Comparison of ENCODE assay signal across 12 mouse cellular contexts in the genomic region with DNA sequence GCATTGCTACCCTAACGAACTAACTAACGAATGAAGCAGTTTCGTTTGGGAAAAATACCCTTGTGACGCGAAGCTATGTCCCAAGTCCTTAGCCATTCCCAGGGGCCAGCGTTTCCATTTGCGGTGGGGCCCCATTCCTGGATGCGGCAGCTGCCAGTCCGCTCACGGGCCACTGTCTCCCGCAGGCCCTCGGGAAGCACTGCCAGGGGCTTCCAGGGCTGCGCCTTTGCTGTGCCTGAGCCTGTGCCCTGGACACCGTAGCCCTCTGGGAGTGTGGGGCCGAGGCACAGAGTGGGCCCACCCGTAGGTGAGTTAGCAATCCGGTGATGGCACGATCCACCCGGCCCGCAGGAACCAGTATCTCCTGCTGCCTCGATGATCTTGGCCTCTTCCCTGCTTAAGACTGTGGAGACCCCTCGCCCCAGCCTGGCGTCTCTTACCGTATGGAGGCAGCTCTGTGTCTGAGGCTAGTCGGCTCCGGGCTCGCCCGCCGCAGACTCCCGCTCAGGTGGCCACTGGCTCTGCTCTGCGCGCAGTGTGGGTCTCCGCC. TPM values are rescaled to one million over a fixed set of nuclear protein-coding genes. Genes with fewer than 3 reads are reported as not detected.
DNase-seq lines count a peak whose midpoint lies in the region; ATAC-seq and TF ChIP-seq lines count a peak whose summit lies in the region.
"Had no signal": no experiment of that assay in that cellular context is flagged by ENCODE, and none has a peak within 500 bp of the region (broad histone marks: within the 10 kb centered on the region; RNA-seq: fewer than 3 reads in every experiment).

No protein-coding gene starts in this region.

- peak overlapping the region; percentile 4; the same call in 1 of the 2 replicates for H3K27ac ChIP-seq in forebrain, embryonic 10.5 days
- no peak overlapping the region for H3K27ac ChIP-seq in forebrain, embryonic 15.5 days (replicated peaks)
- H3K27ac ChIP-seq in midbrain, embryonic 11.5 days (ENCODE audit: low read depth, low read length): no peak overlapping the region
- no peak overlapping the region for H3K27ac ChIP-seq in midbrain, postnatal 0 days (ENCODE audit: low read depth, low read length)
- H3K27ac ChIP-seq in intestine, embryonic 14.5 days (ENCODE audit: low read depth): no peak overlapping the region
- H3K27ac ChIP-seq in stomach, embryonic 14.5 days (ENCODE audit: low read length): peak overlapping the region; percentile 86
- H3K27ac ChIP-seq: liver, embryonic 14.5 days had no signal

- peak; percentile 55 for DNase-seq in forebrain, embryonic 10.5 days (ENCODE audit: extremely low spot score, low spot score)
- DNase-seq in midbrain, embryonic 11.5 days (ENCODE audit: low spot score, missing footprints): peak; percentile 98
- no peak for DNase-seq in midbrain, postnatal 0 days (ENCODE audit: low spot score)
- DNase-seq in intestine, embryonic 14.5 days (ENCODE audit: low spot score): peak; percentile 77
- DNase-seq in thymus, postnatal 25 days: no peak
- DNase-seq in right cerebral cortex, postnatal 25 days: no peak
- DNase-seq: cerebellum, adult 8-10 months; kidney, adult 8-10 months had no signal

- peak overlapping the region; percentile 35 for H3K4me3 ChIP-seq in forebrain, embryonic 10.5 days
- H3K4me3 ChIP-seq in forebrain, embryonic 15.5 days: no peak overlapping the region
- H3K4me3 ChIP-seq in midbrain, embryonic 11.5 days (ENCODE audit: low read depth, low read length): peak overlapping the region; percentile 10
- H3K4me3 ChIP-seq in midbrain, postnatal 0 days (ENCODE audit: low read depth, low read length): no peak overlapping the region
- H3K4me3 ChIP-seq in intestine, embryonic 14.5 days (ENCODE audit: low read depth, low read length): peak overlapping the region; percentile 25
- H3K4me3 ChIP-seq in stomach, embryonic 14.5 days (ENCODE audit: low read depth, low read length): peak overlapping the region; percentile 77
- H3K4me3 ChIP-seq: myocyte had no signal

- no peak overlapping the region for H3K4me2 ChIP-seq in forebrain, embryonic 15.5 days (replicated peaks)
- H3K4me2 ChIP-seq in midbrain, embryonic 11.5 days: peak overlapping the region; percentile 20; the same call in 1 of the 2 replicates
- no peak overlapping the region for H3K4me2 ChIP-seq in midbrain, postnatal 0 days (ENCODE audit: low read depth, low read length, poor library complexity, severe bottlenecking)
- H3K4me2 ChIP-seq in intestine, embryonic 14.5 days (ENCODE audit: low read length): peak overlapping the region; percentile 46
- H3K4me2 ChIP-seq in stomach, embryonic 14.5 days (replicated peaks; ENCODE audit: low read depth, low read length): peak overlapping the region; percentile 54

- no peaks in the 10 kb centered on the region for H3K9me3 ChIP-seq in forebrain, embryonic 10.5 days
- no peaks in the 10 kb centered on the region for H3K9me3 ChIP-seq in forebrain, embryonic 15.5 days
- no peaks in the 10 kb centered on the region for H3K9me3 ChIP-seq in midbrain, embryonic 11.5 days (ENCODE audit: control insufficient read depth, low read length)
- no peaks in the 10 kb centered on the region for H3K9me3 ChIP-seq in midbrain, postnatal 0 days (ENCODE audit: low read length)
- no peaks in the 10 kb centered on the region for H3K9me3 ChIP-seq in intestine, embryonic 14.5 days (ENCODE audit: control insufficient read depth, low read length)
- no peaks in the 10 kb centered on the region for H3K9me3 ChIP-seq in stomach, embryonic 14.5 days (ENCODE audit: control insufficient read depth, low read depth, low read length)

- under 1% methylated on average over 33 of the region's 33 CpGs for whole genome bisulfite sequencing in forebrain, embryonic 10.5 days
- 1% methylated on average over 33 of the region's 33 CpGs for WGBS in forebrain, embryonic 15.5 days
- under 1% methylated on average over 33 of the region's 33 CpGs for WGBS in midbrain, embryonic 11.5 days
- 1% methylated on average over 33 of the region's 33 CpGs for WGBS in midbrain, postnatal 0 days
- 2% methylated on average over 33 of the region's 33 CpGs for WGBS in intestine, embryonic 14.5 days
- 2% methylated on average over 28 of the region's 33 CpGs for WGBS in stomach, embryonic 14.5 days

- peaks cover 45% of the 10 kb centered on the region for H3K4me1 ChIP-seq in forebrain, embryonic 10.5 days
- H3K4me1 ChIP-seq in forebrain, embryonic 15.5 days: peaks cover 27% of the 10 kb centered on the region
- peaks cover 25% of the 10 kb centered on the region for H3K4me1 ChIP-seq in midbrain, embryonic 11.5 days (ENCODE audit: control insufficient read depth, insufficient read depth, low read length)
- no peaks in the 10 kb centered on the region for H3K4me1 ChIP-seq in midbrain, postnatal 0 days (ENCODE audit: insufficient read depth, low read length)
- H3K4me1 ChIP-seq in intestine, embryonic 14.5 days (replicated peaks; ENCODE audit: control insufficient read depth, insufficient read depth, low read length): 0 out of 2 replicates have a peak, but pooled peaks cover 3% of the 10 kb centered on the region
- H3K4me1 ChIP-seq in stomach, embryonic 14.5 days (ENCODE audit: control insufficient read depth, insufficient read depth, low read length): peaks cover 7% of the 10 kb centered on the region; the same call in 1 of the 2 replicates

- no peak overlapping the region for H3K9ac ChIP-seq in forebrain, embryonic 15.5 days (replicated peaks)
- H3K9ac ChIP-seq in midbrain, embryonic 11.5 days (ENCODE audit: low read length): no peak overlapping the region
- H3K9ac ChIP-seq in midbrain, postnatal 0 days (replicated peaks; ENCODE audit: low read length, poor library complexity, severe bottlenecking): no peak overlapping the region
- H3K9ac ChIP-seq in intestine, embryonic 14.5 days (ENCODE audit: low read length): peak overlapping the region; percentile 8; the same call in 1 of the 2 replicates
- peak overlapping the region; percentile 93 for H3K9ac ChIP-seq in stomach, embryonic 14.5 days (replicated peaks; ENCODE audit: low read depth, low read length)
- H3K9ac ChIP-seq: liver, embryonic 14.5 days had no signal

- no peak for TF ChIP-seq CTCF in midbrain, postnatal 0 days (IDR thresholded peaks at IDR 0.05)

- ATAC-seq in forebrain, embryonic 15.5 days (replicated peaks): no peak
- ATAC-seq in midbrain, embryonic 11.5 days (ENCODE audit: low FRiP score): no peak
- no peak for ATAC-seq in midbrain, postnatal 0 days (ENCODE audit: low FRiP score)
- no peak for ATAC-seq in intestine, embryonic 14.5 days (replicated peaks; ENCODE audit: low FRiP score, low TSS enrichment, low read depth)
- ATAC-seq in stomach, embryonic 14.5 days (ENCODE audit: insufficient number of reproducible peaks, insufficient read depth, low FRiP score, low read depth): no peak

- peaks cover 100% of the 10 kb centered on the region for H3K27me3 ChIP-seq in forebrain, embryonic 10.5 days (ENCODE audit: poor library complexity, severe bottlenecking)
- H3K27me3 ChIP-seq in forebrain, embryonic 15.5 days: peaks cover 94% of the 10 kb centered on the region
- H3K27me3 ChIP-seq in midbrain, embryonic 11.5 days (ENCODE audit: control insufficient read depth, insufficient read depth, low read length): peaks cover 96% of the 10 kb centered on the region
- H3K27me3 ChIP-seq in midbrain, postnatal 0 days (ENCODE audit: insufficient read depth, low read length): peaks cover 92% of the 10 kb centered on the region
- H3K27me3 ChIP-seq in intestine, embryonic 14.5 days (replicated peaks; ENCODE audit: control insufficient read depth, insufficient read depth, low read length): peaks cover 99% of the 10 kb centered on the region
- peaks cover 22% of the 10 kb centered on the region; the same call in 1 of the 2 replicates for H3K27me3 ChIP-seq in stomach, embryonic 14.5 days (ENCODE audit: control insufficient read depth, insufficient read depth, low read length)

- no peaks in the 10 kb centered on the region for H3K36me3 ChIP-seq in forebrain, embryonic 10.5 days (replicated peaks)
- no peaks in the 10 kb centered on the region for H3K36me3 ChIP-seq in forebrain, embryonic 15.5 days
- H3K36me3 ChIP-seq in midbrain, embryonic 11.5 days (ENCODE audit: control insufficient read depth, insufficient read depth, low read length): no peaks in the 10 kb centered on the region
- no peaks in the 10 kb centered on the region for H3K36me3 ChIP-seq in midbrain, postnatal 0 days (ENCODE audit: insufficient read depth, low read length)
- no peaks in the 10 kb centered on the region for H3K36me3 ChIP-seq in intestine, embryonic 14.5 days (ENCODE audit: control insufficient read depth, insufficient read depth, low read length)
- H3K36me3 ChIP-seq in stomach, embryonic 14.5 days (ENCODE audit: control insufficient read depth, insufficient read depth, low read length): 0 out of 2 replicates have a peak, but pooled peaks cover 2% of the 10 kb centered on the region

RNA-seq across cellular contexts. Expression of a gene that starts 0.4 kb away (rescaled TPM):
- 1.7 and 3.2 TPM in 2 replicates for polyA plus RNA-seq in forebrain, embryonic 10.5 days (2016; fragmentation: Nextera tagmentation; extraction: Ambion mirVana)
- not detected in 2 replicates for polyA plus RNA-seq in forebrain, embryonic 15.5 days (2015; fragmentation: Nextera tagmentation; extraction: Ambion mirVana)
- polyA plus RNA-seq in midbrain, embryonic 11.5 days (2014; fragmentation: Nextera tagmentation; extraction: Ambion mirVana): 0.25 and 0.88 TPM in 2 replicates
- 1.9 and 3.3 TPM in 2 replicates for total RNA-seq in midbrain, postnatal 0 days (2014; rRNA removed)
- 2.2 and 2.7 TPM in 2 replicates for polyA plus RNA-seq in midbrain, postnatal 0 days (2015; fragmentation: Nextera tagmentation; extraction: Ambion mirVana)
- polyA plus RNA-seq in intestine, embryonic 14.5 days (2014; fragmentation: Nextera tagmentation; extraction: Ambion mirVana): 20.3 and 22.2 TPM in 2 replicates
- polyA plus RNA-seq in stomach, embryonic 14.5 days (2014; fragmentation: Nextera tagmentation; extraction: Ambion mirVana): 262 and 263 TPM in 2 replicates
- polyA plus RNA-seq: myocyte had no signal

RNA-seq across cellular contexts. Expression of a gene that starts 51.3 kb away (rescaled TPM):
- 0.11 TPM in 2 replicates for polyA plus RNA-seq in forebrain, embryonic 10.5 days (2016; fragmentation: Nextera tagmentation; extraction: Ambion mirVana)
- not detected in 2 replicates for polyA plus RNA-seq in forebrain, embryonic 15.5 days (2015; fragmentation: Nextera tagmentation; extraction: Ambion mirVana)
- polyA plus RNA-seq in midbrain, embryonic 11.5 days (2014; fragmentation: Nextera tagmentation; extraction: Ambion mirVana): not detected in 2 replicates
- not detected in 2 replicates for total RNA-seq in midbrain, postnatal 0 days (2014; rRNA removed)
- 0.29 and 0.30 TPM in 2 replicates for polyA plus RNA-seq in midbrain, postnatal 0 days (2015; fragmentation: Nextera tagmentation; extraction: Ambion mirVana)
- 0.23 TPM in 1 of 2 replicates, not detected in the other for polyA plus RNA-seq in intestine, embryonic 14.5 days (2014; fragmentation: Nextera tagmentation; extraction: Ambion mirVana)
- polyA plus RNA-seq in stomach, embryonic 14.5 days (2014; fragmentation: Nextera tagmentation; extraction: Ambion mirVana): 0.43 TPM in 1 of 2 replicates, not detected in the other

Comparison
In these comparisons a context has a peak if more than half of its experiments do, and no peak if none do; other contexts are left out.
1. DNase-seq: peak in forebrain, embryonic 10.5 days (single experiment), midbrain, embryonic 11.5 days (single experiment) and intestine, embryonic 14.5 days (single experiment); none in midbrain, postnatal 0 days (single experiment), thymus, postnatal 25 days (single experiment) and right cerebral cortex, postnatal 25 days (single experiment).
2. H3K27ac ChIP-seq: peak in forebrain, embryonic 10.5 days (single experiment) and stomach, embryonic 14.5 days (single experiment); none in forebrain, embryonic 15.5 days (single experiment), midbrain, embryonic 11.5 days (single experiment), midbrain, postnatal 0 days (single experiment) and intestine, embryonic 14.5 days (single experiment).
3. H3K4me3 ChIP-seq: peak in forebrain, embryonic 10.5 days (single experiment), midbrain, embryonic 11.5 days (single experiment), intestine, embryonic 14.5 days (single experiment) and stomach, embryonic 14.5 days (single experiment); none in forebrain, embryonic 15.5 days (single experiment) and midbrain, postnatal 0 days (single experiment).
4. H3K4me2 ChIP-seq: peak in midbrain, embryonic 11.5 days (single experiment), intestine, embryonic 14.5 days (single experiment) and stomach, embryonic 14.5 days (single experiment); none in forebrain, embryonic 15.5 days (single experiment) and midbrain, postnatal 0 days (single experiment).
5. H3K9ac ChIP-seq: peak in intestine, embryonic 14.5 days (single experiment) and stomach, embryonic 14.5 days (single experiment); none in forebrain, embryonic 15.5 days (single experiment), midbrain, embryonic 11.5 days (single experiment) and midbrain, postnatal 0 days (single experiment).
6. RNA of a gene that starts 0.4 kb away (polyA plus RNA-seq): 262 to 263 TPM in stomach, embryonic 14.5 days; 20.3 to 22.2 TPM in intestine, embryonic 14.5 days, 1.7 to 3.2 TPM in forebrain, embryonic 10.5 days, 2.2 to 2.7 TPM in midbrain, postnatal 0 days, 0.25 to 0.88 TPM in midbrain, embryonic 11.5 days and not detected in forebrain, embryonic 15.5 days; every median in the first group is over 10 times any median in the second.